Mouse (Mus musculus) kidney, embryonic 14.5 days (tissue): ENCODE data around the gene Smarca2. TPM values are rescaled to one million over a fixed set of nuclear protein-coding genes. Genes with fewer than 3 reads are reported as not detected.

Experiments used
- ATAC-seq: fragments of 200-750 bp; cut with Nextera tagmentation; 2 replicates; pipeline ENCODE4 v1.8.0; 2017; ENCODE audit warnings: moderate number of reproducible peaks, mild to moderate bottlenecking, moderate TSS enrichment, moderate library complexity; ENCODE audit not compliant: low FRiP score, low TSS enrichment
- H3K27ac ChIP-seq: fragments of 300-500 bp; sonication (generic); 2 replicates; pipeline ENCODE4 v1.5.1; 2014; ENCODE audit warnings: low read depth, mild to moderate bottlenecking, low read length, moderate library complexity, mixed read lengths
- H3K27me3 ChIP-seq: fragments of 300-500 bp; sonication (generic); 2 replicates; pipeline ENCODE4 v1.6.1; 2014; ENCODE audit warnings: mild to moderate bottlenecking, low read length; ENCODE audit not compliant: control insufficient read depth, insufficient read depth
- H3K36me3 ChIP-seq: fragments of 300-500 bp; sonication (generic); 2 replicates; pipeline ENCODE4 v1.6.1; 2014; ENCODE audit warnings: low read length, mixed read lengths; ENCODE audit not compliant: control insufficient read depth, insufficient read depth
- H3K4me1 ChIP-seq: fragments of 300-500 bp; sonication (generic); 2 replicates; pipeline ENCODE4 v1.6.1; 2014; ENCODE audit warnings: low read length, mixed read lengths; ENCODE audit not compliant: control insufficient read depth, insufficient read depth
- H3K4me2 ChIP-seq: fragments of 300-500 bp; sonication (generic); replicated peaks from 2 replicates; pipeline ENCODE4 v1.6.1; 2014; ENCODE audit warnings: low read depth, mild to moderate bottlenecking, low read length
- H3K4me3 ChIP-seq: fragments of 300-500 bp; sonication (generic); 2 replicates; pipeline ENCODE4 v1.5.1; 2014; ENCODE audit warnings: mild to moderate bottlenecking, low read length
- H3K9ac ChIP-seq: fragments of 300-500 bp; sonication (generic); 2 replicates; pipeline ENCODE4 v1.6.1; 2014; ENCODE audit warnings: low read depth, mild to moderate bottlenecking, low read length, moderate library complexity
- H3K9me3 ChIP-seq: fragments of 300-500 bp; sonication (generic); 2 replicates; pipeline ENCODE4 v1.6.1; 2016; ENCODE audit warnings: low read length; ENCODE audit not compliant: control insufficient read depth
- WGBS: fragments of 180-500 bp; shearing (Covaris S2); extraction: QIAGEN DNeasy Blood & Tissue Kit; methylation state at CpG from one replicate; pipeline ENCODE4 v1.1.7; 2014; 5-methylcytosine and 5-hydroxymethylcytosine counted together
- polyA plus RNA-seq: library from polyadenylated mRNA; unstranded; fragments of >200 nt; fragmentation: Nextera tagmentation; extraction: Ambion mirVana; gene quantifications from 2 replicates; pipeline ENCODE4 v1.2.1, GENCODE M21; 2014

Smarca2 gene
- polyA plus RNA-seq, 1 experiment from 2014 or later: 46.9 TPM

- Histone ChIP-seq H3K9ac (peak overlapping the region; percentile 72; the same call in 1 of the 2 replicates), H3K4me1 (peaks cover 25% of the 10 kb centered on the region), H3K27ac (peak overlapping the region; percentile 100; the same call in 1 of the 2 replicates)
These were observed 144.7 kb downstream of the Smarca2 start for GRCm38 (mm10) chr19:26749427-26750137.

GRCm38 (mm10) chr19:26752611-26753163 is 147.8 kb downstream of the Smarca2 start:
- H3K4me3 ChIP-seq: no peak overlapping the region
- H3K27ac ChIP-seq: peak overlapping the region; percentile 51; the same call in 1 of the 2 replicates
- no peaks in the 10 kb centered on the region for H3K9me3 ChIP-seq
- H3K4me2 ChIP-seq: peak overlapping the region; percentile 10; the same call in 1 of the 2 replicates
- peaks cover 17% of the 10 kb centered on the region for H3K4me1 ChIP-seq
- no peaks in the 10 kb centered on the region for H3K36me3 ChIP-seq
- WGBS: 66% methylated on average over 15 of the region's 15 CpGs
- H3K27me3 ChIP-seq: no peaks in the 10 kb centered on the region
- peak overlapping the region; percentile 18; the same call in 1 of the 2 replicates for H3K9ac ChIP-seq
- ATAC-seq: no peak

More at GRCm38 (mm10) chr19:26749427-26750137, 144.7 kb downstream of the Smarca2 start:
- no peak for ATAC-seq
- H3K4me2 ChIP-seq: peak overlapping the region; percentile 75
- H3K27me3 ChIP-seq: no peaks in the 10 kb centered on the region
- no peaks in the 10 kb centered on the region for H3K36me3 ChIP-seq
- H3K9me3 ChIP-seq: no peaks in the 10 kb centered on the region
- WGBS: 17% methylated on average over 11 of the region's 11 CpGs
- peak overlapping the region; percentile 53 for H3K4me3 ChIP-seq

- no peaks in the 10 kb centered on the region for H3K36me3 ChIP-seq
- H3K9ac ChIP-seq: no peak overlapping the region
- ATAC-seq: no peak
- H3K9me3 ChIP-seq: no peaks in the 10 kb centered on the region
- peaks cover 17% of the 10 kb centered on the region for H3K4me1 ChIP-seq
- H3K27ac ChIP-seq: no peak overlapping the region; the same call in 1 of the 2 replicates
- WGBS: 44% methylated on average over 7 of the region's 7 CpGs
- H3K4me2 ChIP-seq: no peak overlapping the region
- no peaks in the 10 kb centered on the region for H3K27me3 ChIP-seq
- H3K4me3 ChIP-seq: no peak overlapping the region
These were observed 148.5 kb downstream of the Smarca2 start for GRCm38 (mm10) chr19:26753266-26753872.

- no peaks in the 10 kb centered on the region for H3K27me3 ChIP-seq
- 55% methylated on average over 10 of the region's 10 CpGs for WGBS
- peak; percentile 53; the same call in 1 of the 2 replicates for ATAC-seq
- H3K4me3 ChIP-seq: no peak overlapping the region
- H3K9me3 ChIP-seq: no peaks in the 10 kb centered on the region
- H3K4me2 ChIP-seq: no peak overlapping the region
- peaks cover 17% of the 10 kb centered on the region for H3K4me1 ChIP-seq
- no peaks in the 10 kb centered on the region for H3K36me3 ChIP-seq
- no peak overlapping the region for H3K9ac ChIP-seq
- peak overlapping the region; percentile 27; the same call in 1 of the 2 replicates for H3K27ac ChIP-seq
These were observed 149.4 kb downstream of the Smarca2 start for GRCm38 (mm10) chr19:26754016-26754794.

GRCm38 (mm10) chr19:26755991-26756390 is 151.1 kb downstream of the Smarca2 start:
- ATAC-seq: no peak
- WGBS: 89% methylated on average over 6 of the region's 6 CpGs
- Histone ChIP-seq H3K27ac (no peak overlapping the region), H3K9ac (no peak overlapping the region), H3K9me3 (no peaks in the 10 kb centered on the region), H3K4me1 (peaks cover 17% of the 10 kb centered on the region), H3K4me3 (no peak overlapping the region), H3K27me3 (no peaks in the 10 kb centered on the region), H3K4me2 (no peak overlapping the region), H3K36me3 (no peaks in the 10 kb centered on the region)

- WGBS: 82% methylated on average over 8 of the region's 8 CpGs
- Histone ChIP-seq H3K9me3 (no peaks in the 10 kb centered on the region), H3K4me3 (no peak overlapping the region), H3K4me1 (peaks cover 17% of the 10 kb centered on the region), H3K27me3 (no peaks in the 10 kb centered on the region), H3K27ac (no peak overlapping the region), H3K36me3 (no peaks in the 10 kb centered on the region), H3K9ac (no peak overlapping the region), H3K4me2 (no peak overlapping the region)
- no peak for ATAC-seq
These were observed 151.5 kb downstream of the Smarca2 start for GRCm38 (mm10) chr19:26756399-26756798.

- Histone ChIP-seq H3K9ac (0 out of 2 replicates have a peak overlapping the region, but pooled peaks have one; percentile 0), H3K27me3 (no peaks in the 10 kb centered on the region), H3K9me3 (no peaks in the 10 kb centered on the region), H3K4me1 (peaks cover 11% of the 10 kb centered on the region), H3K36me3 (no peaks in the 10 kb centered on the region), H3K27ac (peak overlapping the region; percentile 66; the same call in 1 of the 2 replicates), H3K4me3 (no peak overlapping the region), H3K4me2 (0 out of 2 replicates have a peak overlapping the region, but pooled peaks have one; percentile 4)
- WGBS: 87% methylated on average over 8 of the region's 8 CpGs
- ATAC-seq: no peak
These were observed 153.3 kb downstream of the Smarca2 start for GRCm38 (mm10) chr19:26758156-26758555.

GRCm38 (mm10) chr19:26758620-26759019 is 153.8 kb downstream of the Smarca2 start:
- 59% methylated on average over 7 of the region's 7 CpGs for WGBS
- Histone ChIP-seq H3K36me3 (no peaks in the 10 kb centered on the region), H3K4me1 (peaks cover 7% of the 10 kb centered on the region), H3K4me3 (no peak overlapping the region), H3K4me2 (no peak overlapping the region), H3K27ac (peak overlapping the region; percentile 66; the same call in 1 of the 2 replicates), H3K9ac (no peak overlapping the region), H3K9me3 (no peaks in the 10 kb centered on the region), H3K27me3 (no peaks in the 10 kb centered on the region)
- no peak for ATAC-seq
